Mouse (Mus musculus) intestine, embryonic 16.5 days (tissue): ENCODE results near the gene Taar7e. TPM values are rescaled to one million over a fixed set of nuclear protein-coding genes. Genes with fewer than 3 reads are reported as not detected.

Source experiments
- ATAC-seq: fragments of 200-750 bp; cut with Nextera tagmentation; 2 replicates; pipeline ENCODE4 v1.8.0; 2017; ENCODE audit warnings: moderate TSS enrichment, moderate library complexity
- H3K27ac ChIP-seq: fragments of 300-500 bp; sonication (generic); 2 replicates; pipeline ENCODE4 v1.5.1; 2014; ENCODE audit warnings: mild to moderate bottlenecking, low read length
- H3K27me3 ChIP-seq: fragments of 300-500 bp; sonication (generic); replicated peaks from 2 replicates; pipeline ENCODE4 v1.6.1; 2014; ENCODE audit warnings: low read length, control low read depth, mixed read lengths; ENCODE audit not compliant: control insufficient read depth, insufficient read depth
- H3K36me3 ChIP-seq: fragments of 300-500 bp; sonication (generic); 2 replicates; pipeline ENCODE4 v1.6.1; 2014; ENCODE audit warnings: low read length, control low read depth; ENCODE audit not compliant: control insufficient read depth, insufficient read depth
- H3K4me1 ChIP-seq: fragments of 300-500 bp; sonication (generic); 2 replicates; pipeline ENCODE4 v1.6.1; 2014; ENCODE audit warnings: low read length, control low read depth, mixed read lengths; ENCODE audit not compliant: control insufficient read depth, insufficient read depth
- H3K4me2 ChIP-seq: fragments of 300-500 bp; sonication (generic); 2 replicates; pipeline ENCODE4 v1.6.1; 2014; ENCODE audit warnings: low read depth, low read length, control low read depth
- H3K4me3 ChIP-seq: fragments of 300-500 bp; sonication (generic); 2 replicates; pipeline ENCODE4 v1.5.1; 2014; ENCODE audit warnings: mild to moderate bottlenecking, low read length
- H3K9ac ChIP-seq: fragments of 300-500 bp; sonication (generic); 2 replicates; pipeline ENCODE4 v1.6.1; 2014; ENCODE audit warnings: low read depth, low read length
- H3K9me3 ChIP-seq: fragments of 300-500 bp; sonication (generic); 2 replicates; pipeline ENCODE4 v1.6.1; 2016; ENCODE audit warnings: low read length, control low read depth; ENCODE audit not compliant: control insufficient read depth
- WGBS: fragments of 180-500 bp; shearing (Covaris S2); extraction: QIAGEN DNeasy Blood & Tissue Kit; methylation state at CpG from one replicate; pipeline ENCODE4 v1.1.7; 2014; 5-methylcytosine and 5-hydroxymethylcytosine counted together
- polyA plus RNA-seq: library from polyadenylated mRNA; unstranded; fragments of >200 nt; fragmentation: Nextera tagmentation; extraction: Ambion mirVana; gene quantifications from 2 replicates; pipeline ENCODE4 v1.2.1, GENCODE M21; 2015

Gene Taar7e
- not detected in 2 replicates for polyA plus RNA-seq

DNA sequence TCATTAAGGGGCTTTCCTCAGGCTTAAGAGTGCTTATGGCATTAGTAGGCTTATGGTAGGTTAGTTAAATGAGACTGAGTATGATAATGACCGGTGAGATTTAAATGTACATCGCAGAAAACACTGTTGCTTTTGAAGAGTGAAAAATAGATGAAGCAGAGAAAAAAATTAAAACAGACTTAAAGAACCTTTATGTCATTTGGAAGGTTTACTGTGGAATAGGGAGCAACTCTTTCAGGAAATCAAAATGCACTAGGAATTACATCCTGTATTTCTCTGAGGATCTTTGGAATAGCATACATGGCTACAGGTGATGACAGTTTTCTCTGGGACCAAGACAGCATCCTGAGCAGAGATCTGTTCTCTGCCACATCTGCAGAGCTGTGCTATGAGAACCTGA is at the start of gene Taar7e:
Gene Taar7e (plus strand): TSS at position 301 of the 400 bp plus-strand sequence.
- Histone ChIP-seq H3K4me1 (no peaks in the 10 kb centered on the region), H3K4me2 (no peak within 1 kb of the TSS), H3K4me3 (no peak within 1 kb of the TSS), H3K27ac (no peak within 1 kb of the TSS), H3K36me3 (no peaks in the 10 kb centered on the region), H3K9me3 (no peaks in the 10 kb centered on the region), H3K27me3 (no peaks in the 10 kb centered on the region), H3K9ac (no peak within 1 kb of the TSS)
- 87% methylated on average over 2 of the region's 2 CpGs for WGBS
- no peak for ATAC-seq

DNA sequence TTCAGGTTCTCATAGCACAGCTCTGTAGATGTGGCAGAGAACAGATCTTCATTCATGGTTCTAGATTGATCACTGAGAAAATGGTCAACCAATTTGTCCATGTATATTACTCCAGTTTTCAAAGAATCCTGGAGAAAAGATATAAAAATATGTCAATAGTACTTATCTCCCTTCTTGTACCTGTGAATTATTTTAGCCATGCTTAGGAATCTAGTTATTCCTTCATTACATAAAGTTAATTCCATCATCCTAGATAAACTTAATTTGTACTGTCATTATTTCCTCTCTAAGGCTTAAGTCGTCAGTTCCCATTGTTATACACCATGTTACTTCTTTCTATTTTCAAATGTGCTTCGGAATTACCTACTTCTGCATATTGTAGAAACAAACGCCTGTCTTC is 44.0 kb upstream of the Taar7e start, which contains the start of gene Taar7a:
Gene Taar7a (minus strand): TSS at position 101 of the 400 bp plus-strand sequence.
- Histone ChIP-seq H3K4me3 (no peak within 1 kb of the TSS), H3K27ac (no peak within 1 kb of the TSS), H3K9ac (no peak within 1 kb of the TSS), H3K27me3 (no peaks in the 10 kb centered on the region), H3K4me1 (no peaks in the 10 kb centered on the region), H3K4me2 (no peak within 1 kb of the TSS), H3K36me3 (no peaks in the 10 kb centered on the region), H3K9me3 (no peaks in the 10 kb centered on the region)
- 79% methylated on average over 3 of the region's 3 CpGs for WGBS
- no peak for ATAC-seq

DNA sequence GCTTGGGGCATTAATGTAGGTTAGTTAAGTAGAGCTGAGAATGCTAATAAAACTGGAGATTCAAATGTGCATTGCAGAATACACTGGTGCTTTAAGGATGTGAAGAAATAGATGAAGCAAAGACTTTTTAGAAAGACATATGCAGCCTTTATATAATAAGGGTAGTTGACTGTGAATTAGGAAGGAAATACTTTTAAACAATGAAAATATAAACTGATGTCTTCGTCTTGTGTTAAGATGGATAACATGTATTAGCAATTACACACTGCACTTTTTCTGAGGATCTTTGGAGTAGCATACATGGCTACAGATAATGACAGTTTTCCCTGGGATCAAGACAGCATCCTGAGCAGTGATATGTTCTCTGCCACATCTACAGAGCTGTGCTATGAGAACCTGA is 37.8 kb upstream of the Taar7e start, which contains the start of gene Taar7b:
Gene Taar7b (plus strand): TSS at position 301 of the 400 bp plus-strand sequence.
- H3K4me3 ChIP-seq = no peak within 1 kb of the TSS
- H3K9ac ChIP-seq = no peak within 1 kb of the TSS
- no peaks in the 10 kb centered on the region for H3K36me3 ChIP-seq
- H3K27ac ChIP-seq = no peak within 1 kb of the TSS
- no peaks in the 10 kb centered on the region for H3K9me3 ChIP-seq
- 70% methylated on average over 1 of the region's 1 CpGs for WGBS
- no peaks in the 10 kb centered on the region for H3K27me3 ChIP-seq
- ATAC-seq = no peak
- H3K4me1 ChIP-seq = no peaks in the 10 kb centered on the region
- H3K4me2 ChIP-seq = no peak within 1 kb of the TSS

DNA sequence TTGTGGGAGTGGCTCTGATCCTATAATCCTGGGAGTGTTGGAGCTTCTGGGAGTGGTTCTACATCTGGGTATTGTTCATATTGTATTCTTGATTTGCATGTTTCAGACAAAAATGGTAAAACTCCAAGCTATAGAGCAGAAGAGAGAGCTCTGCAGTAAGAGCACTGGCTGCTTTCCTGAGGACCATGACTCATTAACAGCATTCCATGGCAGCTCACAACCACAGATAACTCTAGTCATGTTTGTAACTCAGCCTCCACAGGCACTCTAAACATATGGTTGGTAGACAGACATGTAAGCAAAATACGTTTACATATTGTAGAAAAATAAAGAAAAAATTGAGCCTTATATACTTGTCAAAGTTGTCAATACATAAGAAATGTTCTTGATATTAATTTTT is 31.0 kb upstream of the Taar7e start:
- H3K9ac ChIP-seq = no peak overlapping the region
- H3K27ac ChIP-seq = no peak overlapping the region
- no peaks in the 10 kb centered on the region for H3K36me3 ChIP-seq
- no peak overlapping the region for H3K4me3 ChIP-seq
- WGBS = 79% methylated on average over 1 of the region's 1 CpGs
- H3K27me3 ChIP-seq = no peaks in the 10 kb centered on the region
- no peaks in the 10 kb centered on the region for H3K4me1 ChIP-seq
- no peak for ATAC-seq
- no peaks in the 10 kb centered on the region for H3K9me3 ChIP-seq
- H3K4me2 ChIP-seq = no peak overlapping the region

DNA sequence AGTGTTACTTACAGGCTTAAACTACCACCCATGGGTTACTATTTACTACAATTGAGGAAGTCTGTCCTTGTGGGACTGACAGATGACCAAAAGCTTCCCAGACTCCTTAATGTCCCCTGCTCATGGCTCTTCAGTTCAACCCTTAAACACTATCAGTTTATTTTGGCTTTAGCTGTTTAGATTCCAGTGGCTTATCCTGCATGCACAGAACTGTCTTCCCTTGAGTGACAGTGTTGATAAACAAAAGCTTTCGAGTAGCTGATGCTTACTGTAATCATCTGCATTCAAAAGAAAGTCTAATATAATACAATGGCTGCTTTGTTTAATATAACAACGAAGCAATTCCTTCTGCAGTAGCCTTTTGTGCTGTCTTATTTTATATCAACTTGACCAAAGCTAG is 30.4 kb upstream of the Taar7e start:
- ATAC-seq = no peak
- Histone ChIP-seq H3K27ac (no peak overlapping the region), H3K9me3 (no peaks in the 10 kb centered on the region), H3K9ac (no peak overlapping the region), H3K4me3 (no peak overlapping the region), H3K27me3 (no peaks in the 10 kb centered on the region), H3K4me1 (no peaks in the 10 kb centered on the region), H3K36me3 (no peaks in the 10 kb centered on the region), H3K4me2 (no peak overlapping the region)
- WGBS = 51% methylated on average over 2 of the region's 2 CpGs

DNA sequence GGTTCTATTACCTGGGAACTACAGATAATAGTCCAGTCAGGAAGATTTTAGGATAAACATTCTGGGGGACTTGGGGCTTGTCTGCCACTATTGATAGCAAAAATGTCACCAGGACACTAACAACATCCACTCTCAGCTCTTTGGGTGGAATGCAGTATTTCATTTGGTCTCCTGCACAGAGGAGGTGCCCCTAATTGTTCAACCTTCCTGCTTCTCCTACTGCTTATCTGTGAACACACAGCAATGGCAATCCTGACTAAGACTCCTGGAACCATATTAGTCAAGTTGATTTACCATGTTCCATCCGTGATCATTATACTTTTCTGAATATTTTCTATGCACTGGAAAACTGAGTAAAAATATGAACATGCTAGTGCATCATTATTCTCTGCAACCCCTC is 29.3 kb upstream of the Taar7e start:
- WGBS = 80% methylated on average over 1 of the region's 1 CpGs

DNA sequence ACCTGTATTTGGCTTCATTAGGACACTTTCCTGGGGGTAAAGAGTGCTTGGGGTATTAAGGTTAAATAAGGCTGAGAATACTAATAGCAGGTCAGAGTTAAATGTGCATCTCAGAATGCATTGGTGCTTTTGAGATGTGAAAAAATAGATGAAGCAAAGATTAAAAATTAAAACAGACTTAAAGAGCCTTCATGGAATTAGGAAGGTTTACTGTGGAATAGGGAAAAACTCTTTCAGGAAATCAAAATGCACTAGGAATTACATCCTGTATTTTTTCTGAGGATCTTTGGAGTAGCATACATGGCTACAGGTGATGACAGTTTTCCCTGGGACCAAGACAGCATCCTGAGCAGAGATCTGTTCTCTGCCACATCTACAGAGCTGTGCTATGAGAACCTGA is 10.5 kb upstream of the Taar7e start, which contains the start of gene Taar7d:
Gene Taar7d (plus strand): TSS at position 301 of the 400 bp plus-strand sequence.
- Histone ChIP-seq H3K9me3 (no peaks in the 10 kb centered on the region), H3K9ac (no peak within 1 kb of the TSS), H3K4me2 (no peak within 1 kb of the TSS), H3K4me3 (no peak within 1 kb of the TSS), H3K27ac (no peak within 1 kb of the TSS), H3K4me1 (no peaks in the 10 kb centered on the region), H3K36me3 (no peaks in the 10 kb centered on the region), H3K27me3 (no peaks in the 10 kb centered on the region)
- ATAC-seq = no peak

More for the DNA sequence above, 29.3 kb upstream of the Taar7e start:
- no peak for ATAC-seq
- Histone ChIP-seq H3K36me3 (no peaks in the 10 kb centered on the region), H3K4me2 (no peak overlapping the region), H3K9ac (no peak overlapping the region), H3K9me3 (no peaks in the 10 kb centered on the region), H3K4me3 (no peak overlapping the region), H3K27me3 (no peaks in the 10 kb centered on the region), H3K27ac (no peak overlapping the region), H3K4me1 (no peaks in the 10 kb centered on the region)

DNA sequence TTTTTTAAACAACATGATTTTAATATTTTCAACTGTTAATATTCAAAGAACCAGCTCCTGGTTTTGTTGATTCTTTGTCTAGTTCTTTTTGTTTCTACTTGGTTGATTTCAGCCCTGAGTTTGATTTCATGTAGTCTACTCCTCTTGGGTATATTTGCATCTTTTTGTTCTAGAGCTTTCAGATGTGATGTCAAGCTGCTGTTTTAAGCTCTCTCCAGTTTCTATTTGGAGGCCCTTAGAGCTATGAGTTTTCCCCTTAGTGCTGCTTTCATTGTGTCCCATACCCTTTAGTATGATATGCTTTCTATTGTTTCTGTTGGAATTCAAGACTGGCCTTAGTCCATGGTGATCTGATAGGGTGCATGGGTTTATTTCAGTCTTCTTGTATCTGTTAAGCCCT is 6.1 kb upstream of the Taar7e start:
- Histone ChIP-seq H3K36me3 (no peaks in the 10 kb centered on the region), H3K27ac (no peak overlapping the region), H3K4me1 (no peaks in the 10 kb centered on the region), H3K4me3 (no peak overlapping the region), H3K27me3 (no peaks in the 10 kb centered on the region), H3K9ac (no peak overlapping the region), H3K9me3 (no peaks in the 10 kb centered on the region), H3K4me2 (no peak overlapping the region)
- no peak for ATAC-seq

DNA sequence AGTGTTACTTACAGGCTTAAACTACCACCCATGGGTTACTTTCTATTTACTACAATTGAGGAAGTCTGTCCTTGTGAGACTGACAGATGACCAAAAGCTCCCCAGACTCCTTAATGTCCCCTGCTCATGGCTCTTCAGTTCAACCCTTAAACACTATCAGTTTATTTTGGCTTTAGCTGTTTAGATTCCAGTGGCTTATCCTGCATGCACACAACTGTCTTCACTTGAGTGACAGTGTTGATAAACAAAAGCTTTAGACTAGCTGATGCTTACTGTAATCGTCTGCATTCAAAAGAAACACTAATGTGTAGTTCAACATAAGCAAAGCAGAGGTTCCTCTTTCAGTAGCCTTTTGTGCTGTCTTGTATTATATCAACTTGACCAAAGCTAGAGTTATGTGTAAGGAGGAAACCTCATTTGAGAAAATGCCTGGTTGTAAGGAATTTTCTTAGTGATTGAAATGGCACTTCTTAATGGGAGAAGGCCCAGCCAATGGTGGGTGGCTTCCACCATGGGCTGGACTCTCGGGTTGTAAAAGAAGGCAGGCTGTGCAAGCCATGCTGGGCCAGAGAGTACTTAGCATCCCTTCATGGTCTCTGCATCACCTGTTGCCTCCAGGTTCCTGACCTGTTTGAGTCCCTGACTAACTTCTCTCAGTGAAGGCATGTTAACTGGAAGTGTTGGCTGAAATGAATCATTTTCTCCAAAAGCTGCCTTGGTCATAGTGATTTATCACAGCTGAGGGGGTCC is 2.9 kb downstream of the Taar7e start:
- no peaks in the 10 kb centered on the region for H3K27me3 ChIP-seq
- no peaks in the 10 kb centered on the region for H3K9me3 ChIP-seq
- no peaks in the 10 kb centered on the region for H3K4me1 ChIP-seq
- no peaks in the 10 kb centered on the region for H3K36me3 ChIP-seq
- ATAC-seq = no peak
- no peak overlapping the region for H3K27ac ChIP-seq
- 58% methylated on average over 2 of the region's 2 CpGs for WGBS
- H3K4me2 ChIP-seq = no peak overlapping the region
- no peak overlapping the region for H3K4me3 ChIP-seq
- no peak overlapping the region for H3K9ac ChIP-seq

DNA sequence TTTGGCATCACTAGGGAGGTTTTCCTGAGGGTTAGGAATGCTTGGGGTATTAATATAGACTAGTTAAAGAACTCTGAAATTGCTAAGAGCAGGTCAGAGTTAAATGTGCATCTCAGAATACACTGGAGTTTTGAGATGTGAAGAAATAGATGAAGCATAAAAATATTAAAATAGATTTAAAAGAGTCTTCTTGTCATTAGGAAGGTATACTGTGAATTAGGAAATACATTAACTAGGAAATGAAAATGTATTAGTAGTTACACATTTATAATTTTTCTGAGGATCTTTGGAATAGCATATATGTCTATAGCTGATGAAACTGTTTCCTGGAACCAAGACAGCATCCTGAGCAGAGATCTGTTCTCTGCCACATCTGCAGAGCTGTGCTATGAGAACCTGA is 11.8 kb downstream of the Taar7e start, which contains the start of gene Taar7f:
Gene Taar7f (plus strand): TSS at position 301 of the 400 bp plus-strand sequence.
- H3K27me3 ChIP-seq = no peaks in the 10 kb centered on the region
- no peaks in the 10 kb centered on the region for H3K36me3 ChIP-seq
- H3K4me1 ChIP-seq = no peaks in the 10 kb centered on the region
- no peak within 1 kb of the TSS for H3K27ac ChIP-seq
- H3K4me3 ChIP-seq = no peak within 1 kb of the TSS
- ATAC-seq = no peak
- H3K4me2 ChIP-seq = no peak within 1 kb of the TSS
- H3K9me3 ChIP-seq = no peaks in the 10 kb centered on the region
- no peak within 1 kb of the TSS for H3K9ac ChIP-seq
